Mouse (Mus musculus): Measurements from ENCODE around the gene H2afy.

GRCm38 (mm10) chr13:56112496-56112895, 23.7 kb downstream of the H2afy start:
- TF ChIP-seq CTCF (IDR thresholded peaks at IDR 0.05; ENCODE audit: extremely low read depth, insufficient read length, insufficient replicate concordance, low read depth, low read length) (no peak), POLR2A (IDR thresholded peaks at IDR 0.05; ENCODE audit: low read depth, low read length) (no peak)

Measured in small intestine, adult 2 months (tissue).